Mouse (Mus musculus) thymus, postnatal 10 days (tissue): Measurements from ENCODE around the gene Ctu2.
A peak's percentile ranks its signal among the peaks of the same experiment; 100 is the strongest.

ENCODE experiments used
- DNase-seq, 2 experiments: peaks; one replicate each; pipeline ENCODE4 v3.0.0; 2021; ENCODE audit warnings: low spot score in 2 of 2

Gene Ctu2

GRCm38 (mm10) chr8:122445203-122445602 is 30.7 kb upstream of the Ctu2 start:
- DNase-seq = no peak

GRCm38 (mm10) chr8:122451161-122451703 is 24.7 kb upstream of the Ctu2 start:
- no peak for DNase-seq

GRCm38 (mm10) chr8:122452154-122452553 is 23.8 kb upstream of the Ctu2 start:
- no peak for DNase-seq

- no peak for DNase-seq
Observed at GRCm38 (mm10) chr8:122454409-122454808, 21.5 kb upstream of the Ctu2 start.

GRCm38 (mm10) chr8:122457171-122457570 is 18.8 kb upstream of the Ctu2 start:
- DNase-seq = no peak

GRCm38 (mm10) chr8:122459218-122459900 is 16.6 kb upstream of the Ctu2 start:
- DNase-seq = peak; percentile 69 to 88

GRCm38 (mm10) chr8:122459990-122460389 is 16.0 kb upstream of the Ctu2 start:
- DNase-seq = no peak

- peak; percentile 73 for DNase-seq
Observed at GRCm38 (mm10) chr8:122460524-122461472, 15.1 kb upstream of the Ctu2 start, which contains the start of gene Snai3. Gene Snai3 (minus strand): TSS chr8:122460733.

GRCm38 (mm10) chr8:122461473-122462148 is 14.3 kb upstream of the Ctu2 start:
- no peak for DNase-seq

- no peak for DNase-seq
Observed at GRCm38 (mm10) chr8:122462510-122462909, 13.4 kb upstream of the Ctu2 start.

- DNase-seq = peak; percentile 68 to 73
Observed at GRCm38 (mm10) chr8:122463651-122464640, 12.0 kb upstream of the Ctu2 start.

GRCm38 (mm10) chr8:122464985-122465384 is 11.0 kb upstream of the Ctu2 start:
- DNase-seq = peak in 1 of 2 experiments; percentile 18

GRCm38 (mm10) chr8:122467816-122468215 is 8.1 kb upstream of the Ctu2 start:
- peak; percentile 70 to 72 for DNase-seq

- DNase-seq = no peak
Observed at GRCm38 (mm10) chr8:122469407-122469806, 6.5 kb upstream of the Ctu2 start.

- DNase-seq = peak; percentile 89 to 93
Observed at GRCm38 (mm10) chr8:122469965-122470364, 6.0 kb upstream of the Ctu2 start.

- peak; percentile 68 to 69 for DNase-seq
Observed at GRCm38 (mm10) chr8:122470691-122471090, 5.3 kb upstream of the Ctu2 start.

GRCm38 (mm10) chr8:122473911-122474421 is 2.0 kb upstream of the Ctu2 start:
- peak; percentile 76 to 84 for DNase-seq

- peak; percentile 51 to 52 for DNase-seq
Observed at GRCm38 (mm10) chr8:122474951-122475560, 887 bp upstream of the Ctu2 start.

GRCm38 (mm10) chr8:122482448-122482847 is 6.5 kb downstream of the Ctu2 start:
- DNase-seq = no peak

- no peak for DNase-seq
Observed at GRCm38 (mm10) chr8:122483877-122484276, 7.9 kb downstream of the Ctu2 start.
